ENCODE assay signal across 17 mouse cellular contexts in genomic region chr12:79888812-79889211, GRCm38 (mm10).
DNase-seq lines count a peak whose midpoint lies in the region; ATAC-seq lines count a peak whose summit lies in the region.
"Had no signal": no experiment of that assay in that cellular context is flagged by ENCODE, and none has a peak within 500 bp of the region (broad histone marks: within the 10 kb centered on the region; RNA-seq: fewer than 3 reads in every experiment).

No protein-coding gene starts in this region.

- no peak overlapping the region for H3K9ac ChIP-seq in limb, embryonic 15.5 days
- H3K9ac ChIP-seq: limb, embryonic 12.5 days; midbrain, embryonic 15.5 days had no signal

- H3K4me2 ChIP-seq in limb, embryonic 15.5 days, result no peak overlapping the region
- H3K4me2 ChIP-seq: limb, embryonic 12.5 days; midbrain, embryonic 15.5 days had no signal

- 94% methylated on average over 4 of the region's 4 CpGs for WGBS in limb, embryonic 15.5 days
- 90% methylated on average over 4 of the region's 4 CpGs for WGBS in limb, embryonic 10.5 days

- H3K4me3 ChIP-seq in limb, embryonic 15.5 days, result no peak overlapping the region
- no peak overlapping the region for H3K4me3 ChIP-seq in limb, embryonic 10.5 days
- H3K4me3 ChIP-seq: limb, embryonic 12.5 days; midbrain, embryonic 15.5 days; myocyte had no signal

- ATAC-seq in limb, embryonic 15.5 days (ENCODE audit: insufficient number of reproducible peaks, low FRiP score, low TSS enrichment, low read depth), result no peak
- ATAC-seq: forebrain, embryonic 16.5 days; midbrain, embryonic 15.5 days had no signal

- H3K27me3 ChIP-seq in limb, embryonic 15.5 days, result no peaks in the 10 kb centered on the region
- no peaks in the 10 kb centered on the region for H3K27me3 ChIP-seq in limb, embryonic 10.5 days (ENCODE audit: low read depth, poor library complexity, severe bottlenecking)
- H3K27me3 ChIP-seq: limb, embryonic 12.5 days; midbrain, embryonic 15.5 days had no signal

- DNase-seq in heart, adult 18-20 months, result peak; percentile 27 to 29
- DNase-seq in heart, adult 9 months (ENCODE audit: low spot score in 2 of 2), result no peak
- DNase-seq in limb, embryonic 10.5 days (ENCODE audit: low spot score), result no peak
- peak; percentile 16 for DNase-seq in urinary bladder, adult 2 months (ENCODE audit: low spot score)
- DNase-seq in urinary bladder, postnatal 10 days (ENCODE audit: low spot score), result no peak
- DNase-seq in T-cell, adult 2 months (ENCODE audit: low spot score), result no peak
- DNase-seq: adrenal gland, adult 2 months; B cell, adult 2 months; cerebellum, adult 9-11 months; kidney, adult 9 months; kidney, postnatal 4 days; thymus, adult 18-20 months had no signal

- H3K9me3 ChIP-seq in limb, embryonic 15.5 days, result no peaks in the 10 kb centered on the region
- no peaks in the 10 kb centered on the region for H3K9me3 ChIP-seq in limb, embryonic 10.5 days (replicated peaks)
- H3K9me3 ChIP-seq: limb, embryonic 12.5 days; midbrain, embryonic 15.5 days had no signal

- H3K27ac ChIP-seq in limb, embryonic 15.5 days, result peak overlapping the region; percentile 88; the same call in 1 of the 2 replicates
- no peak overlapping the region for H3K27ac ChIP-seq in limb, embryonic 10.5 days
- H3K27ac ChIP-seq: midbrain, embryonic 15.5 days had no signal

- no peaks in the 10 kb centered on the region for H3K36me3 ChIP-seq in limb, embryonic 15.5 days
- no peaks in the 10 kb centered on the region for H3K36me3 ChIP-seq in limb, embryonic 10.5 days
- H3K36me3 ChIP-seq: limb, embryonic 12.5 days; midbrain, embryonic 15.5 days had no signal

- H3K4me1 ChIP-seq in limb, embryonic 15.5 days, result peaks cover 44% of the 10 kb centered on the region
- peaks cover 43% of the 10 kb centered on the region for H3K4me1 ChIP-seq in limb, embryonic 10.5 days
- H3K4me1 ChIP-seq: midbrain, embryonic 15.5 days had no signal

Comparison
In these comparisons a context has a peak if more than half of its experiments do, and no peak if none do; other contexts are left out.
1. DNase-seq: peak in heart, adult 18-20 months (2 of 2) and urinary bladder, adult 2 months (single experiment); none in heart, adult 9 months (0 of 2), limb, embryonic 10.5 days (single experiment), urinary bladder, postnatal 10 days (single experiment) and T-cell, adult 2 months (single experiment).